Mouse (Mus musculus) pancreas, adult 10 weeks (tissue): ENCODE data around the gene Mocs3. TPM values are rescaled to one million over a fixed set of nuclear protein-coding genes. Genes with fewer than 3 reads are reported as not detected.

Source experiments
- polyA plus RNA-seq: library from polyadenylated mRNA; stranded (reverse); fragments of 350-450 nt; fragmentation: Illumina TruSeq; extraction: RNeasy Lipid Tissue Mini Kit (QIAGEN cat#74804); gene quantifications from one replicate; pipeline ENCODE4 v1.2.3, GENCODE M21; 2015; ENCODE audit warnings: low read depth, low replicate concordance; ENCODE audit not compliant: insufficient read depth

The Mocs3 gene
- 1.7 TPM for polyA plus RNA-seq

GRCm38 (mm10) chr2:168230026-168230728 is at the start of gene Mocs3, which contains the start of the genes Gm20716 and Dpm1:
Gene Mocs3 (plus strand): TSS chr2:168230622.
Gene Gm20716 (minus strand): TSS chr2:168230364.
Gene Dpm1 (minus strand): TSS chr2:168230591.

GRCm38 (mm10) chr2:168206725-168207644 is 23.4 kb upstream of the Mocs3 start, which contains the start of gene Adnp:
Gene Adnp (minus strand): TSS chr2:168207112.

GRCm38 (mm10) chr2:168281582-168281981 is 51.2 kb downstream of the Mocs3 start, which contains the start of gene Kcng1:
Gene Kcng1 (minus strand): TSS chr2:168281736.

Other genes with a start within 250 kb of the Mocs3 start
- gene Ripor3, start 220.0 kb upstream of the Mocs3 start, polyA plus RNA-seq = 2.0 TPM
- gene Pard6b, start 149.6 kb upstream of the Mocs3 start, polyA plus RNA-seq = 2.6 TPM
- gene Adnp, start 23.5 kb upstream of the Mocs3 start, polyA plus RNA-seq = 2.8 TPM
- gene Gm20716, start 258 bp upstream of the Mocs3 start, polyA plus RNA-seq = 7.7 TPM
- 10.7 TPM for gene Dpm1, start within 50 bp of the Mocs3 start, polyA plus RNA-seq
- not detected for gene Kcng1, start 51.1 kb downstream of the Mocs3 start, polyA plus RNA-seq